Mouse (Mus musculus): ENCODE measurements around the gene Mlec.

DNA sequence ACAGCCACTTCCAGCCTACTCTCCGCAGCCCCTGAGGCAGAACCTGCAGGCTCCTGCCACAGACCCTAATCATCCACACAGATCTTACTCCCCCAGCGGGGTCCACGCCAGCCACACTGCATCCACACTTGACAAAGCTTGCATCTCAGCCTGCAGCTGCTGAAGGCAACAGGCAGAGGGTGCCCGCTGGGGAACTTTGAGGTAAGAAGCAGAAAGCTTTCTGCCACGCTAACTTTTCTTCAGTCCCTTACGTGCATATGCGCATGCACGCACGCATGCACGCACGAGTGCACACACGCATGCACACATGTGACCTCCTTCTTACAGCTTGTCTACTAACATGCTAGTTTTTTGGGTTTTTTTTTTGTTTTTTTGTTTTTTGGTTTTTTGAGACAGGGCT is 44.7 kb downstream of the Mlec start:
- TF ChIP-seq CTCF (conservative IDR thresholded peaks at IDR 0.05; ENCODE audit: low read length) (no peak), POU5F1 (IDR thresholded peaks at IDR 0.05; ENCODE audit: borderline replicate concordance, low read length) (peak; percentile 92), NANOG (IDR thresholded peaks at IDR 0.05; ENCODE audit: borderline replicate concordance, low read length) (no peak)
